Mouse (Mus musculus) intestine, embryonic 14.5 days (tissue): ENCODE data around the gene Foxa3. TPM values are rescaled to one million over a fixed set of nuclear protein-coding genes. Genes with fewer than 3 reads are reported as not detected.

ENCODE experiments used
- ATAC-seq: fragments of 200-750 bp; cut with Nextera tagmentation; replicated peaks from 2 replicates; pipeline ENCODE4 v1.8.0; 2017; ENCODE audit warnings: low read depth, moderate number of reproducible peaks, moderate TSS enrichment, moderate library complexity; ENCODE audit not compliant: low FRiP score, low TSS enrichment
- DNase-seq: peaks from one replicate; pipeline ENCODE4 v3.0.0-alpha.2; 2018; ENCODE audit warnings: low spot score
- H3K27ac ChIP-seq: fragments of 300-500 bp; sonication (generic); 2 replicates; pipeline ENCODE4 v1.5.1; 2014; ENCODE audit warnings: low read depth, mild to moderate bottlenecking, control low read depth
- H3K27me3 ChIP-seq: fragments of 300-500 bp; sonication (generic); replicated peaks from 2 replicates; pipeline ENCODE4 v1.6.1; 2014; ENCODE audit warnings: low read length, control low read depth; ENCODE audit not compliant: control insufficient read depth, insufficient read depth
- H3K36me3 ChIP-seq: fragments of 300-500 bp; sonication (generic); 2 replicates; pipeline ENCODE4 v1.6.1; 2014; ENCODE audit warnings: low read length, control low read depth; ENCODE audit not compliant: control insufficient read depth, insufficient read depth
- H3K4me1 ChIP-seq: fragments of 300-500 bp; sonication (generic); replicated peaks from 2 replicates; pipeline ENCODE4 v1.6.1; 2014; ENCODE audit warnings: low read length, control low read depth, mixed read lengths; ENCODE audit not compliant: control insufficient read depth, insufficient read depth
- H3K4me2 ChIP-seq: fragments of 300-500 bp; sonication (generic); 2 replicates; pipeline ENCODE4 v1.6.1; 2014; ENCODE audit warnings: low read length
- H3K4me3 ChIP-seq: fragments of 300-500 bp; sonication (generic); 2 replicates; pipeline ENCODE4 v1.5.1; 2014; ENCODE audit warnings: low read depth, low read length, control low read depth, mixed read lengths
- H3K9ac ChIP-seq: fragments of 300-500 bp; sonication (generic); 2 replicates; pipeline ENCODE4 v1.6.1; 2014; ENCODE audit warnings: mild to moderate bottlenecking, low read length
- H3K9me3 ChIP-seq: fragments of 300-500 bp; sonication (generic); 2 replicates; pipeline ENCODE4 v1.6.1; 2016; ENCODE audit warnings: low read length, control low read depth; ENCODE audit not compliant: control insufficient read depth
- WGBS: fragments of 180-500 bp; shearing (Covaris S2); extraction: QIAGEN DNeasy Blood & Tissue Kit; methylation state at CpG from one replicate; pipeline ENCODE4 v1.1.7; 2014; 5-methylcytosine and 5-hydroxymethylcytosine counted together
- polyA plus RNA-seq: library from polyadenylated mRNA; unstranded; fragments of >200 nt; fragmentation: Nextera tagmentation; extraction: Ambion mirVana; gene quantifications from 2 replicates; pipeline ENCODE4 v1.2.1, GENCODE M21; 2014

The Foxa3 gene
- polyA plus RNA-seq, 1 experiment from 2014 or later = 21.6 TPM

DNA sequence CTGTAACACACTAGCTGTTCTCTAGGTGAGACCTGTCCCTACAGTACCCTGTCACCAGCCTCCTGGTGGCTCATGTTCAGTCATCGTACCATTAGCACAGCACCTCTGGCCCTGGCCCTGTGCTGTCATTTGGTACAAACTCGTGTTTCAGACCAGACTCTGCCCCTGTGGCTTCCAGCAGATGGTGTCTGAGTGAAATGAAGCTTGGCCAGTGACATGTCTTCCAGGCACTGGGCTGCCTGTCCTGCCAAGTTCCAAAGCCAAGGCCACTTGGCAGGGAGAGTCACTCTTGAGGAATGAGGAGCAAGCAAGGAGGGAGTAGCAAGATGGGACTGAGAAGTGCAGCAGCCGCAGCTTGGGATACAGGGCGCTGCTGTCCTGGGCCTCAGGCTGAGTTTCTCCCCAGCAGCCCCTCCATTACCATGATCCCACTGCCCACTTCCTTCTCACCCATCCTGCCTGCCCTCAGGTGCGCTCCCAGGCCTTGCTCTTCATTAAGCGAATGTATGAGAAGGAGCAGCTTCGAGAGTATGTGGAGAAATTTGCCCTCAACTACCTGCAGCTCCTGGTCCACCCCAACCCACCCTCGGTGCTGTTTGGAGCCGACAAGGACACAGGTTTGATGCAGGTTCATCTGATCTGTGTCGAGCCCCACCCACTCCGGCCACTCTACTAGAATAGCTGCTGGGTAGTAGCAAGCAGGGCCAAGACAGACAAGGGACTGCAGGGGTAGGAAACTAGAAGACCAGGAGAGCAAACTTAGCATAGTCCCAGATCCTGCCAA is 23.1 kb upstream of the Foxa3 start:
- ATAC-seq = no peak
- H3K36me3 ChIP-seq = peaks cover 100% of the 10 kb centered on the region
- no peak overlapping the region for H3K4me3 ChIP-seq

DNA sequence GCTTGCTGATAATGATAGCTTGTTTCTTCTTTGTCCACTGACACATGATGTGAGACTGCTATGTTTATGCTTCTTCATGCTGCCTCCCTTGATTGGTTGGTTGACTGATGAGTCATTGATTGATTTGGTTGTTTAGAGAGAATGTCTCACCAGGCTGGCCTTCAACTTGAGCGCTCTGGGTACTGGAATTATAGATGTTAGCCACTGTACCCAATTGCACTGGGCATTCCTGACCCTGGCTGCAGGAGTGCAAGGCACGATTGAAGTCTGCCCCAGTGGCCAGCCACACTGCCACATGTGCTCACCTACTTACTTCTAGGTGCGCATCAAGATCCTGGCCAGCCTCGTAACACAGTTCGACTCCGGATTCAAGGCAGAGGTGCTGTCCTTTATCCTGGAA is 21.3 kb upstream of the Foxa3 start:
- Histone ChIP-seq H3K4me3 (no peak overlapping the region), H3K9ac (no peak overlapping the region), H3K4me1 (no peaks in the 10 kb centered on the region), H3K4me2 (no peak overlapping the region), H3K27ac (no peak overlapping the region), H3K27me3 (no peaks in the 10 kb centered on the region), H3K36me3 (peaks cover 100% of the 10 kb centered on the region), H3K9me3 (no peaks in the 10 kb centered on the region)
- WGBS = 98% methylated on average over 6 of the region's 6 CpGs
- ATAC-seq = no peak
- DNase-seq = no peak

More for the DNA sequence above, 23.1 kb upstream of the Foxa3 start:
- no peak overlapping the region for H3K27ac ChIP-seq
- 92% methylated on average over 11 of the region's 11 CpGs for WGBS
- no peaks in the 10 kb centered on the region for H3K9me3 ChIP-seq
- no peak for DNase-seq
- no peaks in the 10 kb centered on the region for H3K27me3 ChIP-seq
- no peak overlapping the region for H3K4me2 ChIP-seq
- H3K4me1 ChIP-seq = no peaks in the 10 kb centered on the region
- no peak overlapping the region for H3K9ac ChIP-seq

DNA sequence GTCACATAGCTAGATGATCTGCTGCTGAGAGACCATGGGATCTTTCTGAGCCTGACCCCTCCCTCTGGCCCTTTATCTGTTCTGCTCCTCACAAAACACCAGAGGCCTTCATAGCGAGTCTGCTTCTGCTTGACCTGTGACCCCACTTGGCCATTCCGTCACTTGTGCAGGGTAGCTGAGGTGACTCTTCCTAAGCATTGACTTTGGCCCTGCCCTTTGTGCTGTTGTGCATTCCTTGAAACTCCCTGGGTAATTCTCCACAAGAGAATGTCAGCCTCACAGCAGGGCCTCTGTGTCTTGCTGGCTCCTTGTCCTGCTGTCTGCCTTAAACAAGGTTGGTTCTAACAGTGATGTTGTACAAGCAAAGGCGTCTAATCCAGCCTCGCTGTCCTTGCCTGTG is 8.3 kb upstream of the Foxa3 start:
- ATAC-seq = no peak
- Histone ChIP-seq H3K9ac (no peak overlapping the region), H3K9me3 (no peaks in the 10 kb centered on the region), H3K4me3 (no peak overlapping the region), H3K36me3 (peaks cover 81% of the 10 kb centered on the region), H3K4me2 (no peak overlapping the region), H3K27ac (no peak overlapping the region), H3K27me3 (no peaks in the 10 kb centered on the region), H3K4me1 (no peaks in the 10 kb centered on the region)
- WGBS = 87% methylated on average over 4 of the region's 4 CpGs
- no peak for DNase-seq

DNA sequence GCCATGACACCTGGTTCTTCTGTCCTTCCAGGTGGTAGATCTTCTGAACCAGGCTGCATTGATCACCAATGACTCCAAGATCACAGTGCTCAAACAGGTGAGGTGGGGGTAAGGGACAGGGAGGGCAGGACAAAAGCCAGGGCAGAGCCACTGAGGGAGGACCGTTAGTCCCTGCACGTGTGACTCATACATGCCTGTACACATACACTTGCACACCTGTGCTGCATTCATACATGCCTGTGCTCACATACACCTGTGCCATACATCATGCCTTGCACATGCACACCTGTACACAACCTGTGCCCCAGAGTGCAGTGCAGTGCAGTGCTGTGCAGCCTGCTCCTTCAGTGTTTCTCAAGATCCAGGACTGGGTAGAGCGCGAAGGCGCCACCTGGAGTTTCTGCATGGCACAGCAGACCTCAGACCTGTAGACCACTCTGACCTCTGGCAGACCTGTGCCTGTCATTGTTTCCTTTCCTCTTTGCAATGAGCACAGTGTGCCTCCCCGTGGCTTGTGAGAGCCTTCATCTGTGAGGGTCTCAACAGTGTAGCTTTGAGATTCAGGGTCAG is 5.8 kb upstream of the Foxa3 start:
- DNase-seq (peak; percentile 80), ATAC-seq (peak; percentile 50)
- Histone ChIP-seq H3K36me3 (peaks cover 57% of the 10 kb centered on the region), H3K27ac (no peak overlapping the region), H3K4me3 (no peak overlapping the region), H3K4me1 (peaks cover 11% of the 10 kb centered on the region; the same call in 1 of the 2 replicates), H3K27me3 (no peaks in the 10 kb centered on the region), H3K9ac (no peak overlapping the region), H3K4me2 (no peak overlapping the region), H3K9me3 (no peaks in the 10 kb centered on the region)
- WGBS = 53% methylated on average over 6 of the region's 6 CpGs

DNA sequence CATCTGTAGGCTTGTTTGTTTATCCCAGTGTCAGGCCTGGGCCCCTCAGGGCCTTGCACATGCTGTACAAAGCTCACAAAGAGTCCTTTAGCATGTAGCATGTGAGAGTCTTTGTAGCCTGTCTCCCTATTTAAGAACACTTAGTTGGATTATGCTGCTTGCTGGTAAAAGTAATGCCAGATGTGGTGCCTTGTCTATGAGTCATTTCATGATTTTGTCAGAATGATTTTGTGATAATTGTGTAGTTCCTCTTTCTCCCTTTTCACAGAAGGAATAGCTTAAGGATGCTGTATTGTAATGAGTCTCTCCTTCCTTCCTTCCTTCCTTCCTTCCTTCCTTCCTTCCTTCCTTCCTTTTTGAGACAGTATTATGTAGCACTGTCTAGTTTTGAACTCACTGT is 4.7 kb upstream of the Foxa3 start:
- ATAC-seq (no peak), DNase-seq (no peak)
- H3K9ac ChIP-seq = no peak overlapping the region

DNA sequence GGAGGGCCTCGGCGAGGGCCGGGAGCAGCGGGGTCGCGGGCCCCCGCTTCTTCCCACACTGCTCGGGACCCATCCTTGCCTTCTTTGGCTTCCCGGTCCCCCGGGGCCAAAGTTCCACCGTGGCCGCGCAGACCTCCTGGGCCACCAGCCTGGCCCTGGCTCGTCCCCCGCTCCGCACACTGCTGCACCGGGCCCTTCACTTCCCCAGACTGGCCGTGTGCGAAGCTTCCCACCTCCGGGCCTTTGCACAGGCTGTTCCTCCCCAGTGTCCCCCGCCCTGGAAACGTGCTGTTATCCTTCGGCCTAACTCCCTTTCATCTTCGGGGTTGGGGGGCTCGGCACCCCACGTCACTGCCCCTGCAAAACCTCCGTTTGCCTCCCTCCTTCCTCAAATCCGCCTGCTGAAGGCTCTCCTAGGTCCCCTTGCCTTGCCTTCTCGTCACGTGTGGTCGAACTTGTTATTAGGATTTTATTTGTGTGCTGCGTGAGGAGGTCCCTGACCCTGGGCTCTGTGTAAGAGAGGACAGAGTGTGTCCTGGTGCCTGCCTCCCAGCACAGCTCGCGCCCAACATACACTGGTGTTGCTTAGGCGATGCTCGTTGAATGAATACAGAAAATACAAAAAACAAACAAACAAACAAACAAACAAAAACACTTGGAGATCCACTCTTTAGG is 1.4 kb upstream of the Foxa3 start:
- 0 out of 2 replicates have a peak overlapping the region, but pooled peaks have one; percentile 9 for H3K27ac ChIP-seq
- peaks cover 15% of the 10 kb centered on the region for H3K36me3 ChIP-seq
- peak overlapping the region; percentile 91 for H3K4me3 ChIP-seq
- ATAC-seq (peak; percentile 59), DNase-seq (peak; percentile 71)
- H3K27me3 ChIP-seq = peaks cover 34% of the 10 kb centered on the region
- H3K4me2 ChIP-seq = peak overlapping the region; percentile 67
- peak overlapping the region; percentile 89 for H3K9ac ChIP-seq
- no peaks in the 10 kb centered on the region for H3K9me3 ChIP-seq
- WGBS = 2% methylated on average over 34 of the region's 36 CpGs
- peaks cover 11% of the 10 kb centered on the region; the same call in 1 of the 2 replicates for H3K4me1 ChIP-seq

More for the DNA sequence above, 4.7 kb upstream of the Foxa3 start:
- H3K4me1 ChIP-seq = peaks cover 11% of the 10 kb centered on the region; the same call in 1 of the 2 replicates
- no peak overlapping the region for H3K4me2 ChIP-seq
- H3K27me3 ChIP-seq = peaks cover 6% of the 10 kb centered on the region
- no peaks in the 10 kb centered on the region for H3K9me3 ChIP-seq
- no peak overlapping the region for H3K27ac ChIP-seq
- peaks cover 46% of the 10 kb centered on the region for H3K36me3 ChIP-seq
- no peak overlapping the region for H3K4me3 ChIP-seq

DNA sequence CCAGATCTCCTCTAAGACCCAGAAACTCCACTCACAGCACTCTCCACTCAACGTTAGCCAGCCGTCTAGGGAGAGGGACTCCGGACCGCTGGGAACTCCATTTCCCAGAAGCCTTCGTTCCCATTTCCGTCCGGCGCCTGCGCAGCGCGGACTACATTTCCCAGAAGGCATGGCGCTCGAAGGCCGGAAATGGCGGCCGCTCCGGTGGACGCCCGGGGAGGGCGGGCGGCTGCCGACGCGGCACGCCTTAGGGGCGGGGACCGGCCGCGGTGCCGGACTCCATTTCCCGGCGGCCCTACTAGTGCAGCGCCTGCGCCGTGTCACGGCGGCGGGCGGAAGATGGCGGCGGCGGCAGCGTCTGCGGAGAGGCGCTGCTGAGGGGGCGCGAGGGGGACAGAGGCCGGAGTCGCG is 763 bp upstream of the Foxa3 start, which contains the start of gene Sympk:
TSS of gene Sympk (plus strand) at position 282 of the 411 bp plus-strand sequence.
- Histone ChIP-seq H3K36me3 (peaks cover 9% of the 10 kb centered on the region), H3K9ac (peak within 1 kb of the TSS; percentile 89), H3K27me3 (peaks cover 34% of the 10 kb centered on the region), H3K4me1 (peaks cover 11% of the 10 kb centered on the region; the same call in 1 of the 2 replicates), H3K4me2 (peak within 1 kb of the TSS; percentile 67), H3K27ac (0 out of 2 replicates have a peak within 1 kb of the TSS, but pooled peaks have one; percentile 9), H3K4me3 (peak within 1 kb of the TSS; percentile 91), H3K9me3 (no peaks in the 10 kb centered on the region)
- ATAC-seq (peak; percentile 91), DNase-seq (peak; percentile 89)
- WGBS = under 1% methylated on average over 50 of the region's 50 CpGs

DNA sequence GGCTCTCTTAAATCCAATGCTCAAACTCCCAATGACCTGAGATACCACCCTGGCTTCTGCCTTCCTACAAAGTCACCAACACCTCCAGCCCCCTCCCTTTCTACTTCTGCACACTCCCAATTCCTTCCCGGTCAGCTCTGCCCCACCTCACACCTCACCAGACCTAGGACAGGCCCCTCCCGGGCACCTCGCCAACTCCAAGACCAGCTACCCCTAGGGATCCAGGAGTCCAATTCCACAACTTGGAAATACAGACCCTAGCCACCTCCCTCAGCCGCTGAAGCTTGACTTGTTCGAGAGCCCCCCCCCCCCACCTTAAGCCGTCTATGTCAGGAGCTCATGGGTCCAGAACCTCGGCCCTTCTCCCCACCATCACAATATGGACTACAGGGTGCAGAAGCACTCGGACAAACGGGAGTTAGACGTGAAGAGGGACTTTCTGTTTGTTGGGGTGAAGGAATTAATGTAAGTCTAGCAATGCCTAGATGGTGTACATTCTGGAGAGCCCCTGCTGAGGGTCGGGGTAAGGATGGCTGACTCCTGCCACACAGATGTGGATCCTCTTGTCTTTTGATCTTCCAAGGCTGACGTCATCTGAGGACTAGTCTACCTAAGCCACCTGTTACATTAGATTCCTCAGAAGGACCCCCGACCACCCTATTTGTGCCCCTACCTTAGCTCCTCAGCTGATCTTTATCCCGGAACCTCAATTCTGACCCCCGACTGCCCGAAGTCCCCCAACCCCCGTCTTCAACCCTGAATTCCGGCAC is 964 bp downstream of the Foxa3 start:
- no peak overlapping the region for H3K9ac ChIP-seq
- WGBS = 48% methylated on average over 18 of the region's 18 CpGs

More for the DNA sequence above, 964 bp downstream of the Foxa3 start:
- DNase-seq (no peak), ATAC-seq (no peak)
- H3K27ac ChIP-seq = no peak overlapping the region
- peaks cover 11% of the 10 kb centered on the region; the same call in 1 of the 2 replicates for H3K4me1 ChIP-seq
- H3K9me3 ChIP-seq = no peaks in the 10 kb centered on the region
- peak overlapping the region; percentile 91 for H3K4me3 ChIP-seq
- H3K36me3 ChIP-seq = no peaks in the 10 kb centered on the region
- peaks cover 34% of the 10 kb centered on the region for H3K27me3 ChIP-seq
- H3K4me2 ChIP-seq = peak overlapping the region; percentile 30
